Mouse (Mus musculus): ENCODE data around the gene Fam219b.

GRCm38 (mm10) chr9:57504891-57505290 lies 32.4 kb upstream of the Fam219b start:
- TF ChIP-seq POLR2A (IDR thresholded peaks at IDR 0.05; ENCODE audit: extremely low read depth, insufficient read depth, low read length) (no peak), CTCF (IDR thresholded peaks at IDR 0.05; ENCODE audit: extremely low read depth, insufficient read depth, low read length) (no peak)

All from cortical plate, adult 2 months (tissue).